Mouse (Mus musculus): ENCODE measurements at regions not wholly inside any gene's neighbourhood (a gene's known extent, or its start where the extent isn't known, plus 50 kb on each side); places are given as distances from the start of the nearest gene placed in this dataset.

- DNase-seq (ENCODE audit: low spot score) (no peak), ATAC-seq (replicated peaks; ENCODE audit: low FRiP score) (no peak)
- Histone ChIP-seq H3K4me3 (ENCODE audit: low read depth, low read length) (no peak overlapping the region), H3K4me2 (no peak overlapping the region), H3K9me3 (ENCODE audit: control insufficient read depth, low read length) (no peaks in the 10 kb centered on the region), H3K4me1 (replicated peaks; ENCODE audit: control insufficient read depth, insufficient read depth, low read length) (no peaks in the 10 kb centered on the region), H3K9ac (ENCODE audit: low read depth, low read length) (no peak overlapping the region), H3K27me3 (replicated peaks; ENCODE audit: control insufficient read depth, insufficient read depth, low read length) (no peaks in the 10 kb centered on the region), H3K36me3 (ENCODE audit: control insufficient read depth, insufficient read depth, low read length) (no peaks in the 10 kb centered on the region), H3K27ac (ENCODE audit: low read depth, low read length) (no peak overlapping the region)
- 88% methylated on average over 7 of the region's 7 CpGs for WGBS
These were observed 153.6 kb downstream of the Sptssa start for GRCm38 (mm10) chr12:54502775-54503174.

GRCm38 (mm10) chr12:54499963-54500362 is 156.4 kb downstream of the Sptssa start:
- DNase-seq (ENCODE audit: low spot score) (no peak), ATAC-seq (replicated peaks; ENCODE audit: low FRiP score) (no peak)
- Histone ChIP-seq H3K27me3 (replicated peaks; ENCODE audit: control insufficient read depth, insufficient read depth, low read length) (no peaks in the 10 kb centered on the region), H3K9me3 (ENCODE audit: control insufficient read depth, low read length) (no peaks in the 10 kb centered on the region), H3K9ac (ENCODE audit: low read depth, low read length) (no peak overlapping the region), H3K4me3 (ENCODE audit: low read depth, low read length) (no peak overlapping the region), H3K4me1 (replicated peaks; ENCODE audit: control insufficient read depth, insufficient read depth, low read length) (no peaks in the 10 kb centered on the region), H3K27ac (ENCODE audit: low read depth, low read length) (no peak overlapping the region), H3K4me2 (no peak overlapping the region), H3K36me3 (ENCODE audit: control insufficient read depth, insufficient read depth, low read length) (no peaks in the 10 kb centered on the region)
- WGBS = 63% methylated on average over 3 of the region's 3 CpGs

GRCm38 (mm10) chr12:54495701-54496374 is 160.5 kb downstream of the Sptssa start:
- WGBS = 55% methylated on average over 4 of the region's 4 CpGs
- H3K36me3 ChIP-seq (ENCODE audit: control insufficient read depth, insufficient read depth, low read length) = no peaks in the 10 kb centered on the region
- no peaks in the 10 kb centered on the region for H3K9me3 ChIP-seq (ENCODE audit: control insufficient read depth, low read length)
- no peaks in the 10 kb centered on the region for H3K27me3 ChIP-seq (replicated peaks; ENCODE audit: control insufficient read depth, insufficient read depth, low read length)
- DNase-seq (ENCODE audit: low spot score) (no peak), ATAC-seq (replicated peaks; ENCODE audit: low FRiP score) (no peak)
- no peak overlapping the region for H3K27ac ChIP-seq (ENCODE audit: low read depth, low read length)
- H3K4me2 ChIP-seq = no peak overlapping the region
- H3K4me1 ChIP-seq (replicated peaks; ENCODE audit: control insufficient read depth, insufficient read depth, low read length) = no peaks in the 10 kb centered on the region
- no peak overlapping the region for H3K9ac ChIP-seq (ENCODE audit: low read depth, low read length)
- H3K4me3 ChIP-seq (ENCODE audit: low read depth, low read length) = no peak overlapping the region

- Histone ChIP-seq H3K36me3 (ENCODE audit: control insufficient read depth, insufficient read depth, low read length) (no peaks in the 10 kb centered on the region), H3K4me3 (ENCODE audit: low read depth, low read length) (no peak overlapping the region), H3K27me3 (replicated peaks; ENCODE audit: control insufficient read depth, insufficient read depth, low read length) (no peaks in the 10 kb centered on the region), H3K4me1 (replicated peaks; ENCODE audit: control insufficient read depth, insufficient read depth, low read length) (no peaks in the 10 kb centered on the region), H3K27ac (ENCODE audit: low read depth, low read length) (no peak overlapping the region), H3K9me3 (ENCODE audit: control insufficient read depth, low read length) (no peaks in the 10 kb centered on the region), H3K9ac (ENCODE audit: low read depth, low read length) (no peak overlapping the region), H3K4me2 (no peak overlapping the region)
- WGBS = 73% methylated on average over 7 of the region's 7 CpGs
- ATAC-seq (replicated peaks; ENCODE audit: low FRiP score) (no peak), DNase-seq (ENCODE audit: low spot score) (no peak)
These were observed 161.5 kb downstream of the Sptssa start for GRCm38 (mm10) chr12:54494756-54495375.

GRCm38 (mm10) chr12:54492737-54493136 is 163.6 kb downstream of the Sptssa start:
- WGBS = 47% methylated on average over 10 of the region's 10 CpGs
- Histone ChIP-seq H3K9me3 (ENCODE audit: control insufficient read depth, low read length) (no peaks in the 10 kb centered on the region), H3K4me3 (ENCODE audit: low read depth, low read length) (no peak overlapping the region), H3K4me1 (replicated peaks; ENCODE audit: control insufficient read depth, insufficient read depth, low read length) (no peaks in the 10 kb centered on the region), H3K27ac (ENCODE audit: low read depth, low read length) (no peak overlapping the region), H3K4me2 (no peak overlapping the region), H3K9ac (ENCODE audit: low read depth, low read length) (no peak overlapping the region), H3K27me3 (replicated peaks; ENCODE audit: control insufficient read depth, insufficient read depth, low read length) (no peaks in the 10 kb centered on the region), H3K36me3 (ENCODE audit: control insufficient read depth, insufficient read depth, low read length) (no peaks in the 10 kb centered on the region)
- DNase-seq (ENCODE audit: low spot score) = no peak
- no peak for ATAC-seq (replicated peaks; ENCODE audit: low FRiP score)

GRCm38 (mm10) chr12:54490460-54490859 is 165.9 kb downstream of the Sptssa start:
- H3K27me3 ChIP-seq (replicated peaks; ENCODE audit: control insufficient read depth, insufficient read depth, low read length) = no peaks in the 10 kb centered on the region
- ATAC-seq (replicated peaks; ENCODE audit: low FRiP score) (no peak), DNase-seq (ENCODE audit: low spot score) (no peak)
- H3K36me3 ChIP-seq (ENCODE audit: control insufficient read depth, insufficient read depth, low read length) = no peaks in the 10 kb centered on the region
- no peak overlapping the region for H3K9ac ChIP-seq (ENCODE audit: low read depth, low read length)
- H3K4me2 ChIP-seq = no peak overlapping the region
- no peaks in the 10 kb centered on the region for H3K4me1 ChIP-seq (replicated peaks; ENCODE audit: control insufficient read depth, insufficient read depth, low read length)
- no peak overlapping the region for H3K4me3 ChIP-seq (ENCODE audit: low read depth, low read length)
- no peak overlapping the region for H3K27ac ChIP-seq (ENCODE audit: low read depth, low read length)
- H3K9me3 ChIP-seq (ENCODE audit: control insufficient read depth, low read length) = no peaks in the 10 kb centered on the region
- WGBS = 80% methylated on average over 2 of the region's 2 CpGs

- Histone ChIP-seq H3K4me2 (peak overlapping the region; percentile 28; the same call in 1 of the 2 replicates), H3K36me3 (ENCODE audit: control insufficient read depth, insufficient read depth, low read length) (no peaks in the 10 kb centered on the region)
These were observed 166.7 kb downstream of the Sptssa start for GRCm38 (mm10) chr12:54489675-54490074.

GRCm38 (mm10) chr12:54487689-54488088 is 168.7 kb downstream of the Sptssa start:
- WGBS = 79% methylated on average over 4 of the region's 4 CpGs
- ATAC-seq (replicated peaks; ENCODE audit: low FRiP score) = no peak
- H3K4me3 ChIP-seq (ENCODE audit: low read depth, low read length) = no peak overlapping the region
- H3K27me3 ChIP-seq (replicated peaks; ENCODE audit: control insufficient read depth, insufficient read depth, low read length) = no peaks in the 10 kb centered on the region
- DNase-seq (ENCODE audit: low spot score) = no peak
- H3K27ac ChIP-seq (ENCODE audit: low read depth, low read length) = no peak overlapping the region
- H3K9ac ChIP-seq (ENCODE audit: low read depth, low read length) = no peak overlapping the region
- no peaks in the 10 kb centered on the region for H3K36me3 ChIP-seq (ENCODE audit: control insufficient read depth, insufficient read depth, low read length)
- H3K4me1 ChIP-seq (replicated peaks; ENCODE audit: control insufficient read depth, insufficient read depth, low read length) = no peaks in the 10 kb centered on the region
- H3K4me2 ChIP-seq = no peak overlapping the region
- no peaks in the 10 kb centered on the region for H3K9me3 ChIP-seq (ENCODE audit: control insufficient read depth, low read length)

More at GRCm38 (mm10) chr12:54489675-54490074, 166.7 kb downstream of the Sptssa start:
- Histone ChIP-seq H3K4me1 (replicated peaks; ENCODE audit: control insufficient read depth, insufficient read depth, low read length) (no peaks in the 10 kb centered on the region), H3K9me3 (ENCODE audit: control insufficient read depth, low read length) (no peaks in the 10 kb centered on the region), H3K27me3 (replicated peaks; ENCODE audit: control insufficient read depth, insufficient read depth, low read length) (no peaks in the 10 kb centered on the region), H3K27ac (ENCODE audit: low read depth, low read length) (no peak overlapping the region), H3K9ac (ENCODE audit: low read depth, low read length) (no peak overlapping the region), H3K4me3 (ENCODE audit: low read depth, low read length) (no peak overlapping the region)
- WGBS = 4% methylated on average over 8 of the region's 8 CpGs
- peak; percentile 52 for DNase-seq (ENCODE audit: low spot score)
- no peak for ATAC-seq (replicated peaks; ENCODE audit: low FRiP score)

- H3K9me3 ChIP-seq (ENCODE audit: control insufficient read depth, low read length) = no peaks in the 10 kb centered on the region
- no peak overlapping the region for H3K4me3 ChIP-seq (ENCODE audit: low read depth, low read length)
- H3K4me1 ChIP-seq (replicated peaks; ENCODE audit: control insufficient read depth, insufficient read depth, low read length) = no peaks in the 10 kb centered on the region
- no peaks in the 10 kb centered on the region for H3K36me3 ChIP-seq (ENCODE audit: control insufficient read depth, insufficient read depth, low read length)
- DNase-seq (ENCODE audit: low spot score) = no peak
- H3K27ac ChIP-seq (ENCODE audit: low read depth, low read length) = no peak overlapping the region
- H3K4me2 ChIP-seq = no peak overlapping the region
- no peaks in the 10 kb centered on the region for H3K27me3 ChIP-seq (replicated peaks; ENCODE audit: control insufficient read depth, insufficient read depth, low read length)
- WGBS = 35% methylated on average over 4 of the region's 4 CpGs
- H3K9ac ChIP-seq (ENCODE audit: low read depth, low read length) = no peak overlapping the region
- no peak for ATAC-seq (replicated peaks; ENCODE audit: low FRiP score)
These were observed 174.4 kb downstream of the Sptssa start for GRCm38 (mm10) chr12:54482020-54482419.
